Mouse (Mus musculus): Measurements from ENCODE around the gene Oosp3.

DNA sequence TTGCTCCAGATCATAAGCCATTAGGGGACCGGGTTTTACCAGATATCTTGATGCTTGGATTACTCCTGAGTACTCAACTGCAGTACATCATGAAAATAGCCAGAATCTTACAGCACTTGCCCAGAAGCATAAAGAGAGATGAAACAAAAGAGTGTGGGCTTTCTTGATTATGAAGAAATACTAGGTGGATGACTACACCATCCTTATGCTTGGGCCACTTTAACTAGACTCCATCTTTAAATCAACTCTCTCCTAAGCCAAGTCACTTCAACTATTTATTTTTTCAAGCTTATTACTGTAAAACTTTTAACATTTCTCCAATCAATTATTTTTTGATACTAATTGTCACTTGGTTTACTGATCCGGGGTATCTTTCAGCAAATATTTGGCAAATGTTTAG, 27.0 kb downstream of the Oosp3 start:
- TF ChIP-seq CTCF (IDR thresholded peaks at IDR 0.05; ENCODE audit: control insufficient read depth, insufficient read depth, insufficient read length) = no peak
- TF ChIP-seq MYOG (IDR thresholded peaks at IDR 0.05; ENCODE audit: control insufficient read depth, extremely low read depth, insufficient read length) = no peak
- no peak for TF ChIP-seq MAX (IDR thresholded peaks at IDR 0.05)
- TF ChIP-seq USF1 (IDR thresholded peaks at IDR 0.05; ENCODE audit: low read depth) = no peak
- TF ChIP-seq CEBPB (IDR thresholded peaks at IDR 0.05; ENCODE audit: low read depth) = no peak
- no peak for TF ChIP-seq MYOD1 (IDR thresholded peaks at IDR 0.05; ENCODE audit: control insufficient read depth, insufficient read length, low read depth)

All from C2C12 (cell line).